Mouse (Mus musculus) hindbrain, embryonic 14.5 days (tissue): ENCODE data around the gene Ppp2r1b. TPM values are rescaled to one million over a fixed set of nuclear protein-coding genes. Genes with fewer than 3 reads are reported as not detected.
A peak's percentile ranks its signal among the peaks of the same experiment; 100 is the strongest.

Experiments
- ATAC-seq: fragments of 200-750 bp; cut with Nextera tagmentation; 2 replicates; pipeline ENCODE4 v1.8.0; 2017; ENCODE audit warnings: moderate number of reproducible peaks, mild to moderate bottlenecking, moderate TSS enrichment, moderate library complexity; ENCODE audit not compliant: low FRiP score
- DNase-seq: peaks from one replicate; pipeline ENCODE4 v3.0.0-alpha.2; 2015; ENCODE audit warnings: low spot score
- H3K27ac ChIP-seq: fragments of 300-500 bp; sonication (generic); 2 replicates; pipeline ENCODE4 v1.5.1; 2014; ENCODE audit warnings: mild to moderate bottlenecking, moderate library complexity
- H3K27me3 ChIP-seq: fragments of 300-500 bp; sonication (generic); 2 replicates; pipeline ENCODE4 v1.6.1; 2014; ENCODE audit warnings: mild to moderate bottlenecking, low read length, mixed read lengths; ENCODE audit not compliant: control insufficient read depth, insufficient read depth
- H3K36me3 ChIP-seq: fragments of 300-500 bp; sonication (generic); replicated peaks from 2 replicates; pipeline ENCODE4 v1.6.1; 2014; ENCODE audit not compliant: control insufficient read depth, insufficient read depth
- H3K4me1 ChIP-seq: fragments of 300-500 bp; sonication (generic); replicated peaks from 2 replicates; pipeline ENCODE4 v1.6.1; 2014; ENCODE audit warnings: antibody characterized with exemption, low read length, mixed read lengths; ENCODE audit not compliant: control insufficient read depth, insufficient read depth
- H3K4me2 ChIP-seq: fragments of 300-500 bp; sonication (generic); replicated peaks from 2 replicates; pipeline ENCODE4 v1.6.1; 2014; ENCODE audit warnings: mild to moderate bottlenecking, moderate library complexity
- H3K4me3 ChIP-seq: fragments of 300-500 bp; sonication (generic); replicated peaks from 2 replicates; pipeline ENCODE4 v1.5.1; 2014; ENCODE audit warnings: mild to moderate bottlenecking, low read length
- H3K9ac ChIP-seq: fragments of 300-500 bp; sonication (generic); 2 replicates; pipeline ENCODE4 v1.6.1; 2014
- H3K9me3 ChIP-seq: fragments of 300-500 bp; sonication (generic); 2 replicates; pipeline ENCODE4 v1.6.1; 2016; ENCODE audit warnings: low read length; ENCODE audit not compliant: control insufficient read depth
- WGBS: fragments of 180-500 bp; shearing (Covaris S2); extraction: QIAGEN DNeasy Blood & Tissue Kit; methylation state at CpG from one replicate; pipeline ENCODE4 v1.1.7; 2014; 5-methylcytosine and 5-hydroxymethylcytosine counted together
- polyA plus RNA-seq: library from polyadenylated mRNA; unstranded; fragments of >200 nt; fragmentation: Nextera tagmentation; extraction: Ambion mirVana; gene quantifications from 2 replicates; pipeline ENCODE4 v1.2.1, GENCODE M21; 2014

Gene Ppp2r1b
- polyA plus RNA-seq, 1 experiment from 2014 or later = 49.0 TPM

- Histone ChIP-seq H3K4me2 (no peak overlapping the region), H3K27me3 (no peaks in the 10 kb centered on the region), H3K4me3 (no peak overlapping the region), H3K36me3 (peaks cover 5% of the 10 kb centered on the region; the same call in 1 of the 2 replicates), H3K27ac (no peak overlapping the region), H3K9me3 (no peaks in the 10 kb centered on the region), H3K9ac (no peak overlapping the region), H3K4me1 (no peaks in the 10 kb centered on the region)
- 38% methylated on average over 4 of the region's 4 CpGs for WGBS
- peak; percentile 59; the same call in 1 of the 2 replicates for ATAC-seq
- no peak for DNase-seq
Observed at GRCm38 (mm10) chr9:50887351-50887750, 42.2 kb downstream of the Ppp2r1b start.

- no peaks in the 10 kb centered on the region for H3K9me3 ChIP-seq
- no peaks in the 10 kb centered on the region for H3K4me1 ChIP-seq
- H3K4me2 ChIP-seq = no peak overlapping the region
- no peak overlapping the region for H3K4me3 ChIP-seq
- H3K9ac ChIP-seq = no peak overlapping the region
- peaks cover 6% of the 10 kb centered on the region; the same call in 1 of the 2 replicates for H3K36me3 ChIP-seq
- DNase-seq = no peak
- H3K27me3 ChIP-seq = no peaks in the 10 kb centered on the region
- ATAC-seq = no peak
- 70% methylated on average over 6 of the region's 6 CpGs for WGBS
- H3K27ac ChIP-seq = no peak overlapping the region
Observed at GRCm38 (mm10) chr9:50889211-50889610, 44.1 kb downstream of the Ppp2r1b start.

DNA sequence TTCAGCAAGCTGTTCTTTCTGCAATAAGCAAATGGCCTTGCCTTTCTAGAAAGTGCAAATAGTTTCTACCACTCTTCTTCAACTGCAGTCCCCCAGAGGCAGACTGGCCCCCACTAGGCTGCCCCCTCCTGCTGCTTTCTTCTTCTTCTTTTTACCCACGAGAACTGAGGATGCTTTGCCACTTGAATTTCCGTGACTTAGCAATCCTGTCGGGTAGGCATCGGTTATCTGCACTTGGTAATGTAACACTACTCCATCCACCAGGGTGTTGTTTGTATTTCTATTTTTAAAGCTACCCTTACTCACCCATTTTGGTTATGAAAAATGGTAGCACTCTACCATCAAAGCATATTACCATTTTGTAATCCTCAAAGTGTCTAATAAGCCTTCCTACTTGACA lies 44.9 kb downstream of the Ppp2r1b start:
- WGBS = 89% methylated on average over 4 of the region's 4 CpGs
- Histone ChIP-seq H3K4me1 (no peaks in the 10 kb centered on the region), H3K9me3 (no peaks in the 10 kb centered on the region), H3K36me3 (peaks cover 14% of the 10 kb centered on the region), H3K27ac (no peak overlapping the region), H3K9ac (no peak overlapping the region), H3K4me2 (no peak overlapping the region), H3K27me3 (no peaks in the 10 kb centered on the region), H3K4me3 (no peak overlapping the region)
- DNase-seq = no peak
- no peak for ATAC-seq

GRCm38 (mm10) chr9:50890494-50891090 lies 45.5 kb downstream of the Ppp2r1b start:
- 89% methylated on average over 3 of the region's 3 CpGs for WGBS
- Histone ChIP-seq H3K4me3 (no peak overlapping the region), H3K36me3 (peaks cover 20% of the 10 kb centered on the region), H3K4me1 (no peaks in the 10 kb centered on the region), H3K27ac (no peak overlapping the region), H3K4me2 (no peak overlapping the region), H3K9me3 (no peaks in the 10 kb centered on the region), H3K27me3 (no peaks in the 10 kb centered on the region), H3K9ac (no peak overlapping the region)
- DNase-seq = no peak
- no peak for ATAC-seq

DNA sequence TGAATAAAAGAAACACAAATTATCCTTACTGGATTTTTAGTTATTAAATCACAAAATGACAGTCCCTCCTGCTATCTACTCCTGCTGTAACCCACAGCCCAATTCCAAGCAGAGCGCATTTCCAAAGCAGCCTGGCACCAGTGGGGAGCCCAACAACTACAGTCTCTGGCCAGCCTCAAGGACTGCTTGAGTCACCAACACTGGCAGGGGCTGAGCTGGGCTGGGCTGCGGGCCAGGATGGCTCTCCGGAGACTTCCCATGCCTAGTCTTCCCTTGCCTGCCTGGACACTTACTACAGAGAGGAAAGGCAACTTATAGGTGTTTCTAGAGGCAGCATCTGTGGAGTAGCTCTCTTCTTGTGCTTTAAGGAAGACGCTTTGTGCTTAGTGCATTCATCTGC lies 48.6 kb downstream of the Ppp2r1b start:
- 77% methylated on average over 4 of the region's 4 CpGs for WGBS
- H3K27ac ChIP-seq = no peak overlapping the region
- no peaks in the 10 kb centered on the region for H3K9me3 ChIP-seq
- no peak overlapping the region for H3K4me3 ChIP-seq
- ATAC-seq = no peak
- no peaks in the 10 kb centered on the region for H3K27me3 ChIP-seq
- peaks cover 43% of the 10 kb centered on the region for H3K36me3 ChIP-seq
- H3K4me2 ChIP-seq = no peak overlapping the region
- no peak overlapping the region for H3K9ac ChIP-seq
- H3K4me1 ChIP-seq = no peaks in the 10 kb centered on the region
- peak; percentile 60 for DNase-seq

GRCm38 (mm10) chr9:50900026-50900920 lies 55.2 kb downstream of the Ppp2r1b start:
- DNase-seq (no peak), ATAC-seq (no peak; the same call in 1 of the 2 replicates)
- H3K9me3 ChIP-seq = no peaks in the 10 kb centered on the region
- H3K9ac ChIP-seq = no peak overlapping the region
- H3K4me3 ChIP-seq = no peak overlapping the region
- H3K27me3 ChIP-seq = no peaks in the 10 kb centered on the region
- H3K4me1 ChIP-seq = no peaks in the 10 kb centered on the region
- 63% methylated on average over 7 of the region's 7 CpGs for WGBS
- H3K27ac ChIP-seq = no peak overlapping the region
- H3K4me2 ChIP-seq = no peak overlapping the region
- H3K36me3 ChIP-seq = peaks cover 27% of the 10 kb centered on the region; the same call in 1 of the 2 replicates

GRCm38 (mm10) chr9:50904196-50904847 lies 59.2 kb downstream of the Ppp2r1b start:
- Histone ChIP-seq H3K27ac (no peak overlapping the region), H3K27me3 (no peaks in the 10 kb centered on the region), H3K36me3 (no peaks in the 10 kb centered on the region), H3K9ac (no peak overlapping the region), H3K4me3 (no peak overlapping the region), H3K9me3 (no peaks in the 10 kb centered on the region), H3K4me1 (no peaks in the 10 kb centered on the region), H3K4me2 (no peak overlapping the region)
- DNase-seq (no peak), ATAC-seq (no peak)
- 75% methylated on average over 6 of the region's 6 CpGs for WGBS

GRCm38 (mm10) chr9:50905321-50905720 lies 60.2 kb downstream of the Ppp2r1b start:
- Histone ChIP-seq H3K4me1 (no peaks in the 10 kb centered on the region), H3K4me2 (no peak overlapping the region), H3K27ac (no peak overlapping the region), H3K4me3 (no peak overlapping the region), H3K9ac (no peak overlapping the region), H3K9me3 (no peaks in the 10 kb centered on the region), H3K36me3 (no peaks in the 10 kb centered on the region), H3K27me3 (no peaks in the 10 kb centered on the region)
- DNase-seq (no peak), ATAC-seq (no peak)
- 89% methylated on average over 3 of the region's 3 CpGs for WGBS

GRCm38 (mm10) chr9:50911861-50912515 lies 66.9 kb downstream of the Ppp2r1b start:
- H3K4me1 ChIP-seq = no peaks in the 10 kb centered on the region
- H3K4me3 ChIP-seq = no peak overlapping the region
- WGBS = 88% methylated on average over 7 of the region's 7 CpGs
- ATAC-seq = no peak
- H3K27me3 ChIP-seq = no peaks in the 10 kb centered on the region
- H3K36me3 ChIP-seq = peaks cover 14% of the 10 kb centered on the region; the same call in 1 of the 2 replicates
- no peak overlapping the region for H3K27ac ChIP-seq
- H3K9me3 ChIP-seq = no peaks in the 10 kb centered on the region
- no peak for DNase-seq
- no peak overlapping the region for H3K9ac ChIP-seq
- H3K4me2 ChIP-seq = no peak overlapping the region
